Mouse (Mus musculus) retina, embryonic 14.5 days (tissue): ENCODE results near the gene Mtg1.
A peak's percentile ranks its signal among the peaks of the same experiment; 100 is the strongest.

Experiments used
- DNase-seq: peaks from one replicate; pipeline ENCODE4 v3.0.0-alpha.2; 2015; ENCODE audit warnings: low spot score

The Mtg1 gene

GRCm38 (mm10) chr7:140137135-140138020 lies at the start of gene Mtg1:
Gene Mtg1, plus strand, starts transcription at chr7:140137564.
- peak; percentile 93 for DNase-seq

GRCm38 (mm10) chr7:140090601-140091000 lies 46.8 kb upstream of the Mtg1 start:
- no peak for DNase-seq

- no peak for DNase-seq
These were observed 44.3 kb upstream of the Mtg1 start, which contains the start of gene Prap1 for GRCm38 (mm10) chr7:140092924-140093528. Gene Prap1, plus strand, starts transcription at chr7:140093395.

GRCm38 (mm10) chr7:140094954-140095353 lies 42.4 kb upstream of the Mtg1 start:
- DNase-seq: no peak

GRCm38 (mm10) chr7:140095556-140095955 lies 41.8 kb upstream of the Mtg1 start:
- DNase-seq: no peak

GRCm38 (mm10) chr7:140096055-140096454 lies 41.3 kb upstream of the Mtg1 start:
- DNase-seq: no peak

GRCm38 (mm10) chr7:140098466-140098865 lies 38.9 kb upstream of the Mtg1 start:
- no peak for DNase-seq

GRCm38 (mm10) chr7:140101498-140101897 lies 35.9 kb upstream of the Mtg1 start:
- no peak for DNase-seq

- peak; percentile 82 for DNase-seq
These were observed 35.1 kb upstream of the Mtg1 start, which contains the start of gene Fuom for GRCm38 (mm10) chr7:140101993-140102860. Gene Fuom, minus strand, starts transcription at chr7:140102441.

GRCm38 (mm10) chr7:140104009-140104408 lies 33.4 kb upstream of the Mtg1 start:
- DNase-seq: no peak

- no peak for DNase-seq
These were observed 25.4 kb upstream of the Mtg1 start for GRCm38 (mm10) chr7:140111943-140112342.

- peak; percentile 71 for DNase-seq
These were observed 21.6 kb upstream of the Mtg1 start, which contains the start of gene Paox for GRCm38 (mm10) chr7:140115583-140116328. Gene Paox, plus strand, starts transcription at chr7:140115799.

GRCm38 (mm10) chr7:140116329-140117054 lies 20.9 kb upstream of the Mtg1 start, which contains the start of gene Echs1:
Gene Echs1, minus strand, starts transcription at chr7:140116476.
- DNase-seq: peak; percentile 85

- DNase-seq: no peak
These were observed 16.9 kb upstream of the Mtg1 start for GRCm38 (mm10) chr7:140120484-140120883.

- no peak for DNase-seq
These were observed 15.9 kb upstream of the Mtg1 start for GRCm38 (mm10) chr7:140121338-140121910.

- DNase-seq: no peak
These were observed 14.6 kb upstream of the Mtg1 start for GRCm38 (mm10) chr7:140122765-140123164.

GRCm38 (mm10) chr7:140124382-140124781 lies 13.0 kb upstream of the Mtg1 start:
- DNase-seq: no peak

GRCm38 (mm10) chr7:140125278-140126021 lies 11.9 kb upstream of the Mtg1 start:
- DNase-seq: peak; percentile 88

GRCm38 (mm10) chr7:140126022-140126350 lies 11.4 kb upstream of the Mtg1 start:
- DNase-seq: no peak

GRCm38 (mm10) chr7:140126934-140127333 lies 10.4 kb upstream of the Mtg1 start:
- DNase-seq: no peak
